Mouse (Mus musculus): ENCODE results near the gene Plcz1.

The Plcz1 gene

DNA sequence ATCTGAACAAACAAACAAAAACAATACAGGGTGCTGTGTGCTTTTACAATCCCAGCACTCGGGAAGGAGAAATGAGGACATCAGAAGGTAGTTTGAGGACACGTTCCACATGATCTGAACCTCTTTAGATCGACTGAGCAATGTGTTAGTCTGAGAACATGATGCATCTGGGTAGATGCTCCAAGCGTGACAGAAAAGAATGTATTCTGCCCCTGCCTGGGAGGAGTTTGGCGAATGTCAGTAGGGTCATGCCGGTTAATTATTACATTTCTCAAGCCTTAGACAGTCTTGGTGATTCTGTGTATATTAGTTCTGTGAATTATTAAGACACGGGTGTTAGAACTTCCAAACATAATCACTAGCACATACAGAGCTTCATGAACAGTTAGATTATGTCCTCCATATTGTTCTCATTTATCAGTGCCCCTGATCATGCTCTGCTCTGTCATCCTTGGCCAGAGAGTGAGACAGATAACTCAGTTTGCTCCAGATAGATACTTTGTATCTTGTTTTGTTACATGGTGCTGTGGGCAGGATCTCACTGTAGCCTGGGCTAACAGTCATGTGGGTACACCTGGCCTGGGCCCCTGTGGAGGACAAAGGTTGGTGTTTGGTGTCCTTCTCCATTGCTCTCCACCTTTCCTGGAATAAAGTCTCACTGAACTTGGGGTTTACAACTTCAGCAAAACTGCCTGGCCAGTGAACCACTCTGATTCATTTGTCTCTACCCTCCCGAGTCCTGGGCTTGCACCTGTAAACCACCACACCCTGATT lies 94.0 kb downstream of the Plcz1 start:
- no peak for DNase-seq (ENCODE audit: extremely low spot score, low spot score)
